Mouse (Mus musculus) liver, postnatal 0 days (tissue): ENCODE data around the gene Zfp592. TPM values are rescaled to one million over a fixed set of nuclear protein-coding genes. Genes with fewer than 3 reads are reported as not detected.

Source experiments
- ATAC-seq: fragments of 200-750 bp; cut with Nextera tagmentation; 2 replicates; pipeline ENCODE4 v1.8.0; 2017; ENCODE audit warnings: mild to moderate bottlenecking, moderate library complexity
- DNase-seq: peaks from one replicate; pipeline ENCODE4 v3.0.0-alpha.2; 2016
- H3K27ac ChIP-seq: fragments of 300-500 bp; sonication (generic); 2 replicates; pipeline ENCODE4 v1.5.1; 2014; ENCODE audit warnings: antibody characterized with exemption, moderate library complexity, mild to moderate bottlenecking, low read depth
- H3K27me3 ChIP-seq: fragments of 300-500 bp; sonication (generic); 2 replicates; pipeline ENCODE4 v1.6.1; 2014; ENCODE audit warnings: low read length, control low read depth, mixed read lengths; ENCODE audit not compliant: insufficient read depth
- H3K36me3 ChIP-seq: fragments of 300-500 bp; sonication (generic); replicated peaks from 2 replicates; pipeline ENCODE4 v1.6.1; 2014; ENCODE audit warnings: mild to moderate bottlenecking, control low read depth, low read length, moderate library complexity, mixed read lengths; ENCODE audit not compliant: insufficient read depth
- H3K4me1 ChIP-seq: fragments of 300-500 bp; sonication (generic); 2 replicates; pipeline ENCODE4 v1.6.1; 2014; ENCODE audit warnings: antibody characterized with exemption, mild to moderate bottlenecking, control low read depth; ENCODE audit not compliant: insufficient read depth
- H3K4me2 ChIP-seq: fragments of 300-500 bp; sonication (generic); 2 replicates; pipeline ENCODE4 v1.6.1; 2014; ENCODE audit warnings: low read depth, mild to moderate bottlenecking, low read length, moderate library complexity, mixed read lengths
- H3K4me3 ChIP-seq: fragments of 300-500 bp; sonication (generic); 2 replicates; pipeline ENCODE4 v1.5.1; 2014; ENCODE audit warnings: low read depth, low read length
- H3K9ac ChIP-seq: fragments of 300-500 bp; sonication (generic); replicated peaks from 2 replicates; pipeline ENCODE4 v1.6.1; 2014; ENCODE audit warnings: mild to moderate bottlenecking, moderate library complexity
- H3K9me3 ChIP-seq: fragments of 300-500 bp; sonication (generic); 2 replicates; pipeline ENCODE4 v1.6.1; 2016; ENCODE audit warnings: mild to moderate bottlenecking, control low read depth, low read length, mixed read lengths
- CTCF ChIP-seq: sonication (generic); IDR thresholded peaks from 2 replicates; pipeline ENCODE4 v1.5.1; 2016; ENCODE audit warnings: antibody characterized with exemption, low read depth
- EP300 ChIP-seq: IDR thresholded peaks from 2 replicates; pipeline ENCODE4 v1.6.1; 2016; ENCODE audit warnings: antibody characterized with exemption, low read depth, mild to moderate bottlenecking
- WGBS: fragments of 180-500 bp; shearing (Covaris S2); extraction: QIAGEN DNeasy Blood & Tissue Kit; methylation state at CpG from one replicate; pipeline ENCODE4 v1.1.7; 2014; ENCODE audit not compliant: insufficient replicate concordance; 5-methylcytosine and 5-hydroxymethylcytosine counted together
- polyA plus RNA-seq: library from polyadenylated mRNA; unstranded; fragments of >200 nt; fragmentation: Nextera tagmentation; extraction: Ambion mirVana; gene quantifications from 2 replicates; pipeline ENCODE4 v1.2.1, GENCODE M21; 2015

Zfp592 gene
- polyA plus RNA-seq, 1 experiment from 2014 or later, result 4.3 TPM

DNA sequence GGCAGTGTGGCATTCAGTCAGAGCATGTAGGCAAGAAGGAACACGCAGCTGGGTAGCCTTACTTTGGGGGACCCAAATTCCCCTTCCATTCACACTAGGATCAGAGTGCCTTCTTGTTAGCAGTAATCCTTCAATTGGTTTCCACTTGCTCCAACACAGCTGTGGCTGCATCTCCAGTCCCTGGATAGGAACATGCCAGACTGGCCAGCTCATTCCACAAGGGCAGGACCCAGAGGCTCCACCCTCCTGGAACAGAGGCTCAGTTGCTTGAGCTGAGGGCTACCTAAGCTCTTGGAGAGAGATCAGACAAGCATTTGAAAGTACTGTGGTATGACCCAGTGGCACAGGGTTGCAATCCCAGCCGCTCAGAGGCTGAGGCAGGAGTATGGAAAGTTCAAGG lies 55.0 kb downstream of the Zfp592 start:
- DNase-seq (no peak), ATAC-seq (no peak)
- Histone ChIP-seq H3K4me1 (no peaks in the 10 kb centered on the region), H3K27me3 (no peaks in the 10 kb centered on the region), H3K9me3 (no peaks in the 10 kb centered on the region), H3K27ac (no peak overlapping the region), H3K9ac (no peak overlapping the region), H3K36me3 (no peaks in the 10 kb centered on the region; the same call in 1 of the 2 replicates), H3K4me2 (no peak overlapping the region), H3K4me3 (no peak overlapping the region)
- 71% methylated on average over 2 of the region's 2 CpGs for WGBS
- no peak for TF ChIP-seq EP300

DNA sequence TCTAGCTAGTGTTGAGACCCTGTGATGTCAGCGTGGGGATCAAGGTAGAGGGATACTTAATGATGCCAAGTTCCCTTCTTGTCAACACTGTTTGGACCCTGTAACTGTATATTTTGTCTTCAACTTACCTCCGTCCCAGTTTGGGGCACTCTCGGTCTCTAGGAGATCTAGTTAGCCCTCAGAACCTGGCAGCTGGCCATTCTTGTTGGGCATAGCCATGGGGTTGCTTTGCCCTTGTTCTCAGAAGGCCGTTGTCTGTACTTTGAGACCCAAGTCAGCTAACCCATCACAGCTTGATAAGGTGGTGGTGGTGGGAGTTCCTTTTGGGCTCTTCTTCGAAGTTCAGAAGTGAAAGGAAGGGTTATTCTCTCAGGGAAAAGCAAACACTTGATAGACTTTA lies 56.5 kb downstream of the Zfp592 start:
- H3K9me3 ChIP-seq, result no peaks in the 10 kb centered on the region
- no peak overlapping the region for H3K27ac ChIP-seq
- no peak for TF ChIP-seq EP300
- TF ChIP-seq CTCF, result no peak
- DNase-seq (no peak), ATAC-seq (no peak)
- no peaks in the 10 kb centered on the region for H3K4me1 ChIP-seq
- no peaks in the 10 kb centered on the region; the same call in 1 of the 2 replicates for H3K36me3 ChIP-seq
- 79% methylated on average over 5 of the region's 5 CpGs for WGBS
- no peak overlapping the region for H3K9ac ChIP-seq
- H3K4me3 ChIP-seq, result no peak overlapping the region
- no peaks in the 10 kb centered on the region for H3K27me3 ChIP-seq
- H3K4me2 ChIP-seq, result no peak overlapping the region

DNA sequence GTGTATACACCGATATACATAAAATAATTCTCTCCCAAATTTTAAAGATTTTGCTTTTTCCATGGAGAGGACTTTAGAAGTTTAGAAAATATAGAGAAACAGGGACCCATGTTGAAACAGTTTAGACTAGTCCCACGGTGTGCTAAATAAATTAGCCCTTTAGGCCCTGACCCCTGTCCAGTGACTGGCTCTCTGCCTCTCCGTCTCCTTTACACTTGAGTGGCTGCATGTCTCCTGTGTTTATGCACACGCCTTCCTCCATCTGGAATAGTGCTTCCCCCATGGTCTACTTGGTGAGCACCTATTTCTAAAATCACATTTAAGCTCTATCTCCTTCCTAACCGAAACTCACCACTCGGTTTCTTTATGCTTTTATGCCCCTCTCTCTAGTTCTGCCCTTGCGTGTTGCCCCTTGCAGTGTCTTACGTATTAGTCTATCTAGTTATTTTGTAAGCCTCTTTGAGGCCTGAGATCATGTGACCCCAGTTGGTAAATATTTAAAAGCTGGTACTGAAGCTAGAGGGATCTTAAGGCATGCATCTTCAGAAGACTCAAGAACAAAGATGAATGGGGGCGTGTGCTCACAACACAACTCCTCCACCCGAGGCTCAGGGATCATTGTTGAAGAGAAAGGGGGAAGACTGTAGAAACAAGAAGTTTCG lies 62.4 kb downstream of the Zfp592 start:
- no peak for TF ChIP-seq EP300
- TF ChIP-seq CTCF, result no peak
- 77% methylated on average over 11 of the region's 11 CpGs for WGBS
- no peaks in the 10 kb centered on the region for H3K27me3 ChIP-seq
- no peak overlapping the region for H3K27ac ChIP-seq
- H3K4me3 ChIP-seq, result no peak overlapping the region
- no peak overlapping the region for H3K4me2 ChIP-seq
- H3K4me1 ChIP-seq, result peaks cover 22% of the 10 kb centered on the region
- H3K36me3 ChIP-seq, result no peaks in the 10 kb centered on the region
- H3K9ac ChIP-seq, result no peak overlapping the region
- H3K9me3 ChIP-seq, result no peaks in the 10 kb centered on the region
- ATAC-seq, result no peak
- DNase-seq, result no peak

DNA sequence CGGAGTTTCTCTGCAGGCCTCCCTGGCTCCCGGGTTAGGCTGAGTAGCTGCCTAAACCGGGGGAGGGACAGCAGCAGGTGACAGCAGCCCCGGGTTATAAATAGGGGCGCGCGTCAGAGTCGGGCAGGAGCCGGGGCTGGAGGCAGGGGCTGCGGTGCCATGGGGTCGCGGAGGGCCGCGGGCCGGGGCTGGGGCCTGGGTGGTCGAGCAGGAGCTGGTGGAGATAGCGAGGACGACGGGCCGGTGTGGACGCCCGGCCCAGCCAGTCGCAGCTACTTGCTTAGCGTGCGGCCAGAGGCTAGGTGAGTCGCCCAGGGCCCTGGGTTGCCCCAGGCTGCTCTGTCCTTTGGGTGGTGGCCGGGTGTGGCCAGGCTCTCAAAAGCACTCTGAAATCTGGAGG lies 64.0 kb downstream of the Zfp592 start, which contains the start of gene Alpk3:
Gene Alpk3, plus strand, starts transcription at position 130 of the 400 bp plus-strand sequence.
- Histone ChIP-seq H3K36me3 (no peaks in the 10 kb centered on the region), H3K4me3 (peak within 1 kb of the TSS; percentile 8; the same call in 1 of the 2 replicates), H3K4me1 (peaks cover 22% of the 10 kb centered on the region), H3K9ac (peak within 1 kb of the TSS; percentile 48; the same call in 1 of the 2 replicates), H3K9me3 (no peaks in the 10 kb centered on the region), H3K27ac (0 out of 2 replicates have a peak within 1 kb of the TSS, but pooled peaks have one; percentile 1), H3K4me2 (peak within 1 kb of the TSS; percentile 63), H3K27me3 (no peaks in the 10 kb centered on the region)
- peak; percentile 70 for ATAC-seq
- TF ChIP-seq EP300 (no peak), CTCF (no peak)
- DNase-seq, result peak; percentile 39
- 18% methylated on average over 27 of the region's 27 CpGs for WGBS

DNA sequence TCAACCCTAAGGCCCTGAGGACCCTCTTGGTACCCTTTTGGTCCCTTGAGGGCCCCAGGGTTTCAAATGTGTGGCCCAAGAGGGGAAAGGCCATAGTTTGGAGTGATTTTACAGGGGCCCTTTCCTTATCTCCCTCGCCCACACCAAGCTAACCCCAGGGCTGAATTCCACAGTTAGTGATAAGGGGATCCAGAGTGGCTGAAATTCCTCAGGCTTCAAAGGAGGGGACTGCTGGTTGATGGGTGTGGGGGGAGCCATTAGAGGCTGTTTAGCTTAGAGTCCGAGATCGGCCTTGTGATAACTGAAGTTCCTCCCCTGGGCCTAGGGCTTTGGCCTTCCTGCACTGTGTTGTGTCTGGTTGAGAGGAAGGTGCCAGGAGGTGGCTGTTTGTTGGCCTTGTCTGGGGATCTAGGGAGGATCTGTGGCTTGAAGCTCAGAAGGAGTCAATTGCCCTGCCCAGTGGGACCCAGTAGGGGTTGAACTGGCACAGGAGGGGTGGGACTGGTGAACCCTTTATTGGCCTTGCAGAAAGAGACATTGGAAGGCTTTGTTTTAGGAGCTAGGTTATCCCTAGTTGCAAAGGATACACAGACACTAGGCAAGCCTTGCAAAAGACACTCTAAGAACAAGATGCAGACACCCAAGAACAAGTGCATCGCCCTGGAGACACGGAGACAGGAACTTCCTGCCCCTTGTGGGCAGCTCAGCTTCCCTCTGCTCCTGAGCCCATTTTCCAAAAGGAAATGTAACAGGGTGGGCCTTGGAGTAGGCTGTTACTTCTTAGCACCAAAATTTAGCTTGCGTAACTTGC lies 64.6 kb downstream of the Zfp592 start:
- Histone ChIP-seq H3K9me3 (no peaks in the 10 kb centered on the region), H3K27ac (0 out of 2 replicates have a peak overlapping the region, but pooled peaks have one; percentile 1), H3K4me3 (peak overlapping the region; percentile 8; the same call in 1 of the 2 replicates), H3K4me2 (peak overlapping the region; percentile 63), H3K27me3 (no peaks in the 10 kb centered on the region), H3K4me1 (peaks cover 22% of the 10 kb centered on the region), H3K9ac (no peak overlapping the region), H3K36me3 (no peaks in the 10 kb centered on the region)
- ATAC-seq (peak; percentile 86), DNase-seq (peak; percentile 26)
- WGBS, result 27% methylated on average over 6 of the region's 6 CpGs
- no peak for TF ChIP-seq CTCF
- peak; percentile 74 for TF ChIP-seq EP300

DNA sequence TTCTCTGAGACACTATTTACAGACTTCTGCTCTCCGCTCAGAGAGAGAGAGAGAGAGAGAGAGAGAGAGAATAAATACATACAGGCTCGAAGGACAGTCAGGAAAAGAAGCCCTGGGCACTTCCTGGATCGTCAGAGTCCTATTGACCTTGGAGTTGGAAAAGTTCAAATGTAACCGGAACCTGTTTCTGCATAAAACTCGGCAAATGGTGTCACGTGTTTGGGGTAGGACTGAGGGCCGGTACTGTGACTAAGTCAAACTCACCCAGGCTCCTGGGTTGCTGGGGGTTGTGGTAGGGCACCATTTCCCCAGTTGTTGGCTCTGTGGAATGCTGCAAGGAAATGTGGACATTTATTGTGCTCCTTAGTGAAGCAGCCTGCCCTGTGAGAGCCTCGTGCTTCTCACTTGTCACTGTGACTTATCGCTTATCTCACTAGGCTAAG lies 65.3 kb downstream of the Zfp592 start:
- no peak for TF ChIP-seq CTCF
- TF ChIP-seq EP300, result no peak
- Histone ChIP-seq H3K36me3 (no peaks in the 10 kb centered on the region), H3K9ac (0 out of 2 replicates have a peak overlapping the region, but pooled peaks have one; percentile 26), H3K4me3 (no peak overlapping the region), H3K4me2 (peak overlapping the region; percentile 63; the same call in 1 of the 2 replicates), H3K4me1 (peaks cover 22% of the 10 kb centered on the region), H3K27me3 (no peaks in the 10 kb centered on the region), H3K27ac (0 out of 2 replicates have a peak overlapping the region, but pooled peaks have one; percentile 1), H3K9me3 (no peaks in the 10 kb centered on the region)
- 25% methylated on average over 9 of the region's 9 CpGs for WGBS
- ATAC-seq, result no peak
- no peak for DNase-seq
